Mouse (Mus musculus): Measurements from ENCODE around the gene Dctn1. TPM values are rescaled to one million over a fixed set of nuclear protein-coding genes. Genes with fewer than 3 reads are reported as not detected.

Dctn1 gene
- total RNA-seq, 2 experiments from 2014 or later: 121 to 128 TPM

- intact Hi-C loops (cut with DNase I): loop anchor here (5.0 to 10.0 kb wide), 3 partner anchors 57 to 304 kb away; no protein-coding TSS in a partner anchor
- DNase-seq: peak in 1 of 2 experiments; percentile 28
Observed at GRCm38 (mm10) chr6:83210495-83210894, 44.8 kb downstream of the Dctn1 start.

- DNase-seq: no peak
Observed at GRCm38 (mm10) chr6:83211526-83211925, 45.8 kb downstream of the Dctn1 start.

GRCm38 (mm10) chr6:83215002-83215666, 49.4 kb downstream of the Dctn1 start:
- peak; percentile 76 to 86 for DNase-seq
- intact Hi-C loops (cut with DNase I): loop anchor here (2.0 to 10.0 kb wide), 3 partner anchors 62 to 300 kb away; no protein-coding TSS in a partner anchor

More at GRCm38 (mm10) chr6:83211526-83211925, 45.8 kb downstream of the Dctn1 start:
- intact Hi-C loops (cut with DNase I): loop anchor here (5.0 to 10.0 kb wide), 3 partner anchors 56 to 303 kb away; no protein-coding TSS in a partner anchor

GRCm38 (mm10) chr6:83219814-83220213, 54.1 kb downstream of the Dctn1 start, which contains the start of gene Slc4a5:
Slc4a5 (plus strand) TSS chr6:83219828.
- intact Hi-C loops (cut with DNase I): loop anchor here (10.0 kb wide), 3 partner anchors 135 to 455 kb away; partner anchors contain the start of gene Cd207
- no peak for DNase-seq

GRCm38 (mm10) chr6:83231486-83231885, 65.8 kb downstream of the Dctn1 start:
- intact Hi-C loops (cut with DNase I): no loop called here
- DNase-seq: no peak

DNA sequence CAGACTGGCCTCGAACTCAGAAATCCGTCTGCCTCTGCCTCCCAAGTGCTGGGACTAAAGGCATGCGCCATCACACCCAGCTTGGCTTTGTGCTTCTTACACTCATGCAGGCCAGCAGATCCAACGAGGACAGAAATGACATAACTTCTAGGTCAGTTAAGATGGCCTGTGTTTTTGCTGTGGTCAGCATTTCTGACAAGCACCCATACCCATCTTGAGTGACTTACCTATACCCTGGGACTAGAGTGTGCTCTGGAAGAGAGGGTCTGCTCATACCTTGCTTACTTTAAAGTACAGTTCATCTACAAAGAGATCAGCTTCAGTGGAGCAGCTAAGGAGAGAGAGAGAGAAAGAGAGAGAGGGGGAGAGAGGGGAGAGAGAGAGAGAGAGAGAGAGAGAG, 67.6 kb downstream of the Dctn1 start:
- no peak for DNase-seq
- intact Hi-C loops (cut with DNase I): no loop called here

DNA sequence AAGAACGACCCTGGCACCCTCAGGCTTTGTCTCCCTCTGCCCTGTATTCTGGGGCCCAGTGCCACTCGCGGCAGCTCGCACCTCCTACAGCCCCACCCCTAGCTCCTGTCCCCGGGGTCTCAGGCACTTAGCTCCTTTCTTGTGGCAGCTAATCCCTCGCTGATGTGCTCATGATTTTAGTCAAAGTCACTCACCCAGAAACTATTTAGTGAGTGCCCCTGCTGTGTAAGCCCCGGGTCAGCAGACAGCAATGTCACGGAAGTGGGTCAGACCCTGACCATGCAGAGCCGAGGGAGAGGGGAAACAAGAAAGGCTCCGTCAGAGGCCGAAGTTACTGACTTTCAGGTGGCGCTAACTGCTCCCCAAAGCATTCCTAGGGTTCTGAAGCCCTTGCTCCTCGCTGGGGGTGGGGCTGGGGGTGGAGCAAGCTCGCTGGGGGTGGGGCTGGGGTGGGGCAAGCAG, 68.6 kb downstream of the Dctn1 start:
- DNase-seq: no peak
- intact Hi-C loops (cut with DNase I): no loop called here

- intact Hi-C loops (cut with DNase I): no loop called here
- no peak for DNase-seq
Observed at GRCm38 (mm10) chr6:83237123-83237522, 71.4 kb downstream of the Dctn1 start.

DNA sequence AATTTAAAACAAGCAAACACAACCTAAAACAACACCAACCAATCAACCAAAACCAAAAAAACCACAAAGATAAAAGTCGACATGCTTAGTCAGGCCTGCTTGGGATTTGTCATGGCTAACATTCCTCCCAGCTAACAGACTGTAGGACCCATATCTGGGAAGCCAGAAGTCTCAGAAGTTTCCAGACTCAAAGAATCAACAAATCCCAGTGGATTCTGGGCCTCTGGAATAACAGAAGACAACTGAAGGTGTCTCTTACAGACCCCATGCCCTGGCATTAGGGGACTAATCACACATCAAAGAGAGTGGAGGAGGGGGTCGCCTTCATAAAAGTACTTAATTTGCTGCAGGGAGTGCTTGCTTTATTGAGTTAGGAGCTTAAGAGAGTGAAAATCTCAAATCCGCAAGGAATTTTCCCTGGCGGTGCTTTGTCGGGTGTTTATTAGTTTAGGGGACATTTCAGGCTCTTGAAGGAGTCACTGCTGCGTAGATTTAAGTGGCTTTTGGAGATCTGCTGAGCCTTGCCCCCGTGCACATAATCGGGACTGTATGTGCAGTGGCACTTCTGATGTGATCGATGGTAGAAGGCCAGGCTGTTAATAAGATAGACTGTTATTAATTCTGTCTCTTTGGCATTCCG, 78.8 kb downstream of the Dctn1 start:
- intact Hi-C loops (cut with DNase I): no loop called here
- no peak for DNase-seq

DNA sequence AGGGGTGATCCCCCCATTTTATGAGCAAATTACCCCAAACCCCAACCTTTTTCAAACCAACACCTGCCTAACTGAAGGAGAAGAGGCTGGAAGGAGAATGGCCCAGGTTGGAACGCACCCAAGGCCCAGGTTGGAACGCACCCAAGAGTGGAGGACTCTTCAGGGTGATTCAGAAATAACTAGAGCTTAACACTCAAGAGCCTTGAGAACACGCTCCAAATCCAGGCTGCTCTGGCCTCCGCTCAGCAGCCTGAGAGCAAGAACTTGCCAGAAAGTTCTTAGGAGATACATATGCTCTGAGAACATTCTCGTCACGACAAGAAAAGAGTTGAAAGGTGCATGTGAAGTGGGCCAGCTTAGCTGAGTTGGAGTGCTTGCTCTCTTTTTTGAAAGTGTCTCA, 79.4 kb downstream of the Dctn1 start:
- intact Hi-C loops (cut with DNase I): no loop called here
- peak; percentile 73 to 80 for DNase-seq

- DNase-seq: no peak
- intact Hi-C loops (cut with DNase I): no loop called here
Observed at GRCm38 (mm10) chr6:83245997-83246396, 80.3 kb downstream of the Dctn1 start.

DNA sequence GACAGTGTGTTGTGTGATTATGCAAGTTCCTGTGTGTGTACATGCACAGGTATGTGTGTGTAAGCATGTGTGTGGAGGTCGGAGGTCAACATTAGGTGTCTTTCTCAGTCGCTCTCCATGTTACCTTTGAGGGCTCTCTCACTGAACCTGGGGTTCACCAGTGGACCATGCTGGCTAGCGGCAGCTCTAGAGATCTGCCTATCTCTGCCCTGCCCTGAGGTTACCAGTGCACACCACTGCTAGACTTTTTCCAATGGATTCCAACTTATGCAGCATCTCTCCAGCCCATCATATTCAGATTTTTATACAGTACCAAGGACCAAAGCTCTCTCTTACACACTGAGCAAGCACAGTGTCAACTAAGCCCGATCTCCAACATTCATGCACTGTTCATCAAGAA, 81.0 kb downstream of the Dctn1 start:
- intact Hi-C loops (cut with DNase I): no loop called here
- DNase-seq: no peak

- no peak for DNase-seq
- intact Hi-C loops (cut with DNase I): no loop called here
Observed at GRCm38 (mm10) chr6:83247153-83247552, 81.4 kb downstream of the Dctn1 start.

Other genes with a start within 250 kb of the Dctn1 start
- gene Sema4f, start 226.2 kb upstream of the Dctn1 start, total RNA-seq (2021): under 1 TPM; 0.29 to 0.33 TPM
- gene M1ap, start 219.0 kb upstream of the Dctn1 start, total RNA-seq (2021): under 1 TPM in 1 of 2 experiments, not detected in 1; 0.14 TPM
- gene Dok1, start 132.4 kb upstream of the Dctn1 start, total RNA-seq (2021): 1 to 10 TPM; 3.7 to 4.3 TPM
- 1 to 10 TPM; 3.9 to 4.9 TPM for gene Loxl3, start 131.7 kb upstream of the Dctn1 start, total RNA-seq (2021)
- 10 to 100 TPM; 82.7 to 85.5 TPM for gene Aup1, start 111.4 kb upstream of the Dctn1 start, total RNA-seq (2021)
- gene Htra2, start 110.6 kb upstream of the Dctn1 start, total RNA-seq (2021): 10 to 100 TPM; 30.2 to 34.6 TPM
- gene Dqx1, start 108.1 kb upstream of the Dctn1 start, total RNA-seq (2021): under 1 TPM; 0.57 to 0.61 TPM
- not detected for gene Tlx2, start 95.6 kb upstream of the Dctn1 start, total RNA-seq (2021)
- gene Pcgf1, start 88.1 kb upstream of the Dctn1 start, total RNA-seq (2021): 1 to 10 TPM; 6.7 to 7.8 TPM
- 1 to 10 TPM in 1 of 2 experiments, under 1 TPM in 1; 0.38 to 1.1 TPM for gene Lbx2, start 79.6 kb upstream of the Dctn1 start, total RNA-seq (2021)
- gene Ccdc142, start 64.3 kb upstream of the Dctn1 start, total RNA-seq (2021): 1 to 10 TPM; 1.0 to 1.8 TPM
- 1 to 10 TPM; 1.4 to 1.6 TPM for gene Gm42688, start 64.3 kb upstream of the Dctn1 start, total RNA-seq (2021)
- gene Mrpl53, start 56.9 kb upstream of the Dctn1 start, total RNA-seq (2021): 100 to 1,000 TPM; 133 to 136 TPM
- gene Mogs, start 50.4 kb upstream of the Dctn1 start, total RNA-seq (2021): 10 to 100 TPM; 10.4 to 11.4 TPM
- gene Wbp1, start 44.4 kb upstream of the Dctn1 start, total RNA-seq (2021): 10 to 100 TPM; 72.4 to 80.1 TPM
- gene Ino80b, start 40.5 kb upstream of the Dctn1 start, total RNA-seq (2021): 10 to 100 TPM; 14.2 to 15.3 TPM
- gene Rtkn, start 30.5 kb upstream of the Dctn1 start, total RNA-seq (2021): 1 to 10 TPM; 6.9 to 8.0 TPM
- gene Wdr54, start 9.5 kb upstream of the Dctn1 start, total RNA-seq (2021): 1 to 10 TPM; 1.1 to 1.3 TPM
- under 1 TPM in 1 of 2 experiments, not detected in 1; 0.26 TPM for gene 1700003E16Rik, start 9.5 kb upstream of the Dctn1 start, total RNA-seq (2021)
- under 1 TPM in 1 of 2 experiments, not detected in 1; 0.10 TPM for gene Slc4a5, start 53.9 kb downstream of the Dctn1 start, total RNA-seq (2021)
- gene Mthfd2, start 160.0 kb downstream of the Dctn1 start, total RNA-seq (2021): 1 to 10 TPM; 4.4 to 5.9 TPM
- 10 to 100 TPM; 29.3 to 30.0 TPM for gene Mob1a, start 160.1 kb downstream of the Dctn1 start, total RNA-seq (2021)
- gene Bola3, start 183.2 kb downstream of the Dctn1 start, total RNA-seq (2021): 100 to 1,000 TPM; 297 to 299 TPM